Comparison of ENCODE assay signal across 9 mouse cellular contexts in genomic region chr11:77466544-77466943, GRCm38 (mm10). TPM values are rescaled to one million over a fixed set of nuclear protein-coding genes. Genes with fewer than 3 reads are reported as not detected.
A peak's percentile ranks its signal among the peaks of the same experiment; 100 is the strongest.
DNase-seq lines count a peak whose midpoint lies in the region; ATAC-seq and TF ChIP-seq lines count a peak whose summit lies in the region.
"Had no signal": no experiment of that assay in that cellular context is flagged by ENCODE, and none has a peak within 500 bp of the region (broad histone marks: within the 10 kb centered on the region; RNA-seq: fewer than 3 reads in every experiment).

No protein-coding gene starts in this region.

- peaks cover 81% of the 10 kb centered on the region for H3K27me3 ChIP-seq in forebrain, embryonic 10.5 days (ENCODE audit: poor library complexity, severe bottlenecking)
- peaks cover 30% of the 10 kb centered on the region for H3K27me3 ChIP-seq in forebrain, embryonic 14.5 days (replicated peaks; ENCODE audit: control insufficient read depth, insufficient read depth, low read length)
- peaks cover 61% of the 10 kb centered on the region for H3K27me3 ChIP-seq in intestine, embryonic 15.5 days (replicated peaks)
- H3K27me3 ChIP-seq in intestine, embryonic 16.5 days (replicated peaks; ENCODE audit: control insufficient read depth, insufficient read depth, low read length): peaks cover 47% of the 10 kb centered on the region
- no peaks in the 10 kb centered on the region for H3K27me3 ChIP-seq in MEL (ENCODE audit: control insufficient read depth in 1 of 2, insufficient read depth in 2 of 2, low read length in 2 of 2)
- H3K27me3 ChIP-seq in limb, embryonic 13.5 days: peaks cover 85% of the 10 kb centered on the region

- no peak for TF ChIP-seq CTCF in MEL (IDR thresholded peaks at IDR 0.05 in 2 of 3, conservative IDR thresholded peaks at IDR 0.05 in 1 of 3; ENCODE audit: control insufficient read depth in 1 of 3, insufficient read depth in 1 of 3, low read depth in 2 of 3, low read length in 3 of 3, poor library complexity in 1 of 3, severe bottlenecking in 1 of 3)

- H3K36me3 ChIP-seq in forebrain, embryonic 10.5 days (replicated peaks): peaks cover 17% of the 10 kb centered on the region
- H3K36me3 ChIP-seq in forebrain, embryonic 14.5 days (ENCODE audit: control insufficient read depth, insufficient read depth, low read length): peaks cover 11% of the 10 kb centered on the region
- H3K36me3 ChIP-seq in intestine, embryonic 15.5 days: peaks cover 2% of the 10 kb centered on the region; the same call in 1 of the 2 replicates
- H3K36me3 ChIP-seq in intestine, embryonic 16.5 days (ENCODE audit: control insufficient read depth, insufficient read depth, low read length): no peaks in the 10 kb centered on the region
- no peaks in the 10 kb centered on the region for H3K36me3 ChIP-seq in MEL (ENCODE audit: control insufficient read depth in 1 of 2, insufficient read depth in 2 of 2, low read length in 2 of 2)
- H3K36me3 ChIP-seq in limb, embryonic 13.5 days: peaks cover 14% of the 10 kb centered on the region

- H3K4me3 ChIP-seq in forebrain, embryonic 10.5 days: peak overlapping the region; percentile 34
- H3K4me3 ChIP-seq in forebrain, embryonic 14.5 days (ENCODE audit: low read depth, low read length): no peak overlapping the region
- H3K4me3 ChIP-seq in intestine, embryonic 15.5 days (replicated peaks): no peak overlapping the region
- no peak overlapping the region for H3K4me3 ChIP-seq in intestine, embryonic 16.5 days (ENCODE audit: low read length)
- no peak overlapping the region; a peak in 1 of 4 replicates for H3K4me3 ChIP-seq in MEL (ENCODE audit: control insufficient read depth in 1 of 2, insufficient read depth in 1 of 2, low read depth in 2 of 2, low read length in 2 of 2)
- H3K4me3 ChIP-seq in limb, embryonic 13.5 days: no peak overlapping the region; the same call in 1 of the 2 replicates
- H3K4me3 ChIP-seq: midbrain, embryonic 13.5 days had no signal

- no peak for ATAC-seq in forebrain, embryonic 14.5 days
- ATAC-seq in intestine, embryonic 15.5 days: no peak
- ATAC-seq in intestine, embryonic 16.5 days: no peak
- no peak for ATAC-seq in limb, embryonic 13.5 days (ENCODE audit: low FRiP score, low read depth)
- ATAC-seq in cerebellum, adult (ENCODE audit: insufficient number of reproducible peaks, low FRiP score, low TSS enrichment): no peak
- ATAC-seq: midbrain, embryonic 13.5 days had no signal

- no peak for TF ChIP-seq POLR2A in MEL (IDR thresholded peaks at IDR 0.05; ENCODE audit: control insufficient read depth in 1 of 2, insufficient read depth in 1 of 2, low read depth in 1 of 2, low read length in 2 of 2, poor library complexity in 1 of 2)

- DNase-seq in forebrain, embryonic 10.5 days (ENCODE audit: extremely low spot score, low spot score): no peak
- DNase-seq in forebrain, embryonic 14.5 days (ENCODE audit: low spot score): no peak
- DNase-seq in MEL (ENCODE audit: low read depth, low spot score): no peak
- DNase-seq in ovary, postnatal 14 days (ENCODE audit: low spot score): no peak

- no peak overlapping the region for H3K4me2 ChIP-seq in forebrain, embryonic 14.5 days (ENCODE audit: low read length)
- peak overlapping the region; percentile 41 for H3K4me2 ChIP-seq in intestine, embryonic 15.5 days (replicated peaks)
- H3K4me2 ChIP-seq in intestine, embryonic 16.5 days (ENCODE audit: low read depth, low read length): no peak overlapping the region
- H3K4me2 ChIP-seq in limb, embryonic 13.5 days (replicated peaks): peak overlapping the region; percentile 38
- H3K4me2 ChIP-seq: midbrain, embryonic 13.5 days had no signal

- no peak overlapping the region for H3K9ac ChIP-seq in forebrain, embryonic 14.5 days (ENCODE audit: low read length)
- H3K9ac ChIP-seq in intestine, embryonic 15.5 days: no peak overlapping the region
- H3K9ac ChIP-seq in intestine, embryonic 16.5 days (ENCODE audit: low read depth, low read length): no peak overlapping the region
- H3K9ac ChIP-seq in MEL (ENCODE audit: control insufficient read depth, low read depth, low read length, poor library complexity, severe bottlenecking): peak overlapping the region; percentile 41; the same call in 1 of the 2 replicates
- no peak overlapping the region for H3K9ac ChIP-seq in limb, embryonic 13.5 days
- H3K9ac ChIP-seq: midbrain, embryonic 13.5 days had no signal

- no peak for TF ChIP-seq EP300 in MEL (IDR thresholded peaks at IDR 0.05; ENCODE audit: low read depth in 1 of 2, low read length in 2 of 2)

- H3K27ac ChIP-seq in forebrain, embryonic 10.5 days: 0 out of 2 replicates have a peak overlapping the region, but pooled peaks have one; percentile 12
- no peak overlapping the region for H3K27ac ChIP-seq in forebrain, embryonic 14.5 days (ENCODE audit: low read depth, low read length)
- H3K27ac ChIP-seq in intestine, embryonic 15.5 days: no peak overlapping the region
- no peak overlapping the region for H3K27ac ChIP-seq in intestine, embryonic 16.5 days (ENCODE audit: low read length)
- H3K27ac ChIP-seq in MEL (ENCODE audit: control insufficient read depth, low read depth, low read length): no peak overlapping the region
- no peak overlapping the region for H3K27ac ChIP-seq in limb, embryonic 13.5 days
- H3K27ac ChIP-seq: midbrain, embryonic 13.5 days had no signal

- 37% methylated on average over 9 of the region's 9 CpGs for WGBS in forebrain, embryonic 10.5 days
- WGBS in forebrain, embryonic 14.5 days: 39% methylated on average over 9 of the region's 9 CpGs
- WGBS in intestine, embryonic 15.5 days: 34% methylated on average over 9 of the region's 9 CpGs
- 34% methylated on average over 9 of the region's 9 CpGs for WGBS in intestine, embryonic 16.5 days
- WGBS in limb, embryonic 13.5 days: 34% methylated on average over 9 of the region's 9 CpGs

- H3K79me2 ChIP-seq in MEL (ENCODE audit: control insufficient read depth, insufficient read depth, low read length, poor library complexity): no peaks in the 10 kb centered on the region

- H3K4me1 ChIP-seq in forebrain, embryonic 10.5 days: peaks cover 42% of the 10 kb centered on the region
- peaks cover 11% of the 10 kb centered on the region for H3K4me1 ChIP-seq in forebrain, embryonic 14.5 days (ENCODE audit: control insufficient read depth, insufficient read depth, low read length)
- H3K4me1 ChIP-seq in intestine, embryonic 15.5 days (replicated peaks): peaks cover 14% of the 10 kb centered on the region
- H3K4me1 ChIP-seq in intestine, embryonic 16.5 days (ENCODE audit: control insufficient read depth, insufficient read depth, low read length): peaks cover 9% of the 10 kb centered on the region
- H3K4me1 ChIP-seq in MEL (ENCODE audit: control insufficient read depth in 1 of 2, insufficient read depth in 2 of 2, low read length in 2 of 2): no peaks in the 10 kb centered on the region
- peaks cover 23% of the 10 kb centered on the region for H3K4me1 ChIP-seq in limb, embryonic 13.5 days

- no peaks in the 10 kb centered on the region for H3K9me3 ChIP-seq in forebrain, embryonic 10.5 days
- no peaks in the 10 kb centered on the region for H3K9me3 ChIP-seq in forebrain, embryonic 14.5 days (replicated peaks; ENCODE audit: control insufficient read depth, low read length)
- H3K9me3 ChIP-seq in intestine, embryonic 15.5 days: no peaks in the 10 kb centered on the region
- H3K9me3 ChIP-seq in intestine, embryonic 16.5 days (ENCODE audit: control insufficient read depth, low read length): no peaks in the 10 kb centered on the region
- no peaks in the 10 kb centered on the region for H3K9me3 ChIP-seq in MEL (replicated peaks; ENCODE audit: insufficient read depth, low read length)
- H3K9me3 ChIP-seq in limb, embryonic 13.5 days: no peaks in the 10 kb centered on the region
- H3K9me3 ChIP-seq: midbrain, embryonic 13.5 days had no signal

- TF ChIP-seq RAD21 in MEL (IDR thresholded peaks at IDR 0.05; ENCODE audit: low read depth, low read length): no peak

RNA-seq across cellular contexts. Expression of gene Coro6, which starts 4.3 kb away (rescaled TPM):
- polyA plus RNA-seq in forebrain, embryonic 10.5 days (2016; fragmentation: Nextera tagmentation; extraction: Ambion mirVana): 0.07 and 0.21 TPM in 2 replicates
- 0.06 TPM in 1 of 2 replicates, not detected in the other for polyA plus RNA-seq in forebrain, embryonic 14.5 days (2014; fragmentation: Nextera tagmentation; extraction: Ambion mirVana)
- polyA plus RNA-seq in intestine, embryonic 15.5 days (2015; fragmentation: Nextera tagmentation; extraction: Ambion mirVana): 0.06 TPM in 1 of 2 replicates, not detected in the other
- not detected in 2 replicates for polyA plus RNA-seq in intestine, embryonic 16.5 days (2015; fragmentation: Nextera tagmentation; extraction: Ambion mirVana)
- 0.04 TPM in 1 of 2 replicates, not detected in the other for total RNA-seq in MEL (2012; rRNA removed)
- polyA plus RNA-seq in MEL (2012; ENCODE audit: insufficient read depth in 1 of 2, insufficient read length in 2 of 2, low read depth in 1 of 2, low replicate concordance in 2 of 2, missing spikeins in 1 of 2): under 1 TPM in 1 of 2 experiments, not detected in 1; 0.18 TPM
- 0.56 and 0.78 TPM in 2 replicates for polyA plus RNA-seq in limb, embryonic 13.5 days (2015; fragmentation: Nextera tagmentation; extraction: Ambion mirVana)
- polyA plus RNA-seq: midbrain, embryonic 13.5 days had no signal

RNA-seq across cellular contexts. Expression of gene Ankrd13b, which starts 22.9 kb away (rescaled TPM):
- 9.2 and 9.4 TPM in 2 replicates for polyA plus RNA-seq in forebrain, embryonic 10.5 days (2016; fragmentation: Nextera tagmentation; extraction: Ambion mirVana)
- polyA plus RNA-seq in forebrain, embryonic 14.5 days (2014; fragmentation: Nextera tagmentation; extraction: Ambion mirVana): 25.3 and 32.7 TPM in 2 replicates
- polyA plus RNA-seq in intestine, embryonic 15.5 days (2015; fragmentation: Nextera tagmentation; extraction: Ambion mirVana): 4.9 and 5.1 TPM in 2 replicates
- polyA plus RNA-seq in intestine, embryonic 16.5 days (2015; fragmentation: Nextera tagmentation; extraction: Ambion mirVana): 1.6 and 1.7 TPM in 2 replicates
- 20.9 and 22.6 TPM in 2 replicates for total RNA-seq in MEL (2012; rRNA removed)
- polyA plus RNA-seq in MEL (2012; ENCODE audit: insufficient read depth in 1 of 2, insufficient read length in 2 of 2, low read depth in 1 of 2, low replicate concordance in 2 of 2, missing spikeins in 1 of 2): 10 to 100 TPM in 1 of 2 experiments, not detected in 1; 54.0 TPM
- 10.0 and 10.4 TPM in 2 replicates for polyA plus RNA-seq in limb, embryonic 13.5 days (2015; fragmentation: Nextera tagmentation; extraction: Ambion mirVana)

RNA-seq across cellular contexts. Expression of gene Git1, which starts 26.8 kb away (rescaled TPM):
- polyA plus RNA-seq in forebrain, embryonic 10.5 days (2016; fragmentation: Nextera tagmentation; extraction: Ambion mirVana): 12.2 and 12.8 TPM in 2 replicates
- 16.3 and 18.7 TPM in 2 replicates for polyA plus RNA-seq in forebrain, embryonic 14.5 days (2014; fragmentation: Nextera tagmentation; extraction: Ambion mirVana)
- 10.7 and 11.8 TPM in 2 replicates for polyA plus RNA-seq in intestine, embryonic 15.5 days (2015; fragmentation: Nextera tagmentation; extraction: Ambion mirVana)
- polyA plus RNA-seq in intestine, embryonic 16.5 days (2015; fragmentation: Nextera tagmentation; extraction: Ambion mirVana): 12.2 and 12.8 TPM in 2 replicates
- total RNA-seq in MEL (2012; rRNA removed): 32.0 and 33.1 TPM in 2 replicates
- polyA plus RNA-seq in MEL (2012; ENCODE audit: insufficient read depth in 1 of 2, insufficient read length in 2 of 2, low read depth in 1 of 2, low replicate concordance in 2 of 2, missing spikeins in 1 of 2): 10 to 100 TPM in 1 of 2 experiments, not detected in 1; 81.4 TPM
- polyA plus RNA-seq in limb, embryonic 13.5 days (2015; fragmentation: Nextera tagmentation; extraction: Ambion mirVana): 9.8 and 10.9 TPM in 2 replicates

RNA-seq across cellular contexts. Expression of gene Abhd15, which starts 48.4 kb away (rescaled TPM):
- 4.7 and 5.5 TPM in 2 replicates for polyA plus RNA-seq in forebrain, embryonic 10.5 days (2016; fragmentation: Nextera tagmentation; extraction: Ambion mirVana)
- 1.2 and 1.8 TPM in 2 replicates for polyA plus RNA-seq in forebrain, embryonic 14.5 days (2014; fragmentation: Nextera tagmentation; extraction: Ambion mirVana)
- 3.5 and 3.6 TPM in 2 replicates for polyA plus RNA-seq in intestine, embryonic 15.5 days (2015; fragmentation: Nextera tagmentation; extraction: Ambion mirVana)
- polyA plus RNA-seq in intestine, embryonic 16.5 days (2015; fragmentation: Nextera tagmentation; extraction: Ambion mirVana): 4.0 and 4.7 TPM in 2 replicates
- 1.7 and 1.8 TPM in 2 replicates for total RNA-seq in MEL (2012; rRNA removed)
- polyA plus RNA-seq in MEL (2012; ENCODE audit: insufficient read depth in 1 of 2, insufficient read length in 2 of 2, low read depth in 1 of 2, low replicate concordance in 2 of 2, missing spikeins in 1 of 2): 1 to 10 TPM in 1 of 2 experiments, not detected in 1; 1.9 TPM
- polyA plus RNA-seq in limb, embryonic 13.5 days (2015; fragmentation: Nextera tagmentation; extraction: Ambion mirVana): 1.5 and 1.6 TPM in 2 replicates

RNA-seq across cellular contexts. Expression of gene Trp53i13, which starts 49.2 kb away (rescaled TPM):
- polyA plus RNA-seq in forebrain, embryonic 10.5 days (2016; fragmentation: Nextera tagmentation; extraction: Ambion mirVana): 30.4 and 32.7 TPM in 2 replicates
- 16.3 and 16.6 TPM in 2 replicates for polyA plus RNA-seq in forebrain, embryonic 14.5 days (2014; fragmentation: Nextera tagmentation; extraction: Ambion mirVana)
- polyA plus RNA-seq in intestine, embryonic 15.5 days (2015; fragmentation: Nextera tagmentation; extraction: Ambion mirVana): 28.5 and 29.1 TPM in 2 replicates
- polyA plus RNA-seq in intestine, embryonic 16.5 days (2015; fragmentation: Nextera tagmentation; extraction: Ambion mirVana): 24.1 and 24.3 TPM in 2 replicates
- 6.0 and 6.6 TPM in 2 replicates for total RNA-seq in MEL (2012; rRNA removed)
- polyA plus RNA-seq in MEL (2012; ENCODE audit: insufficient read depth in 1 of 2, insufficient read length in 2 of 2, low read depth in 1 of 2, low replicate concordance in 2 of 2, missing spikeins in 1 of 2): 10 to 100 TPM in 1 of 2 experiments, not detected in 1; 12.3 TPM
- 57.6 and 57.8 TPM in 2 replicates for polyA plus RNA-seq in limb, embryonic 13.5 days (2015; fragmentation: Nextera tagmentation; extraction: Ambion mirVana)

Comparison
In these comparisons a context has a peak if more than half of its experiments do, and no peak if none do; other contexts are left out.
1. H3K4me2 ChIP-seq: peak in intestine, embryonic 15.5 days (single experiment) and limb, embryonic 13.5 days (single experiment); none in forebrain, embryonic 14.5 days (single experiment) and intestine, embryonic 16.5 days (single experiment).